Mouse (Mus musculus): Measurements from ENCODE around the gene Metrn.

DNA sequence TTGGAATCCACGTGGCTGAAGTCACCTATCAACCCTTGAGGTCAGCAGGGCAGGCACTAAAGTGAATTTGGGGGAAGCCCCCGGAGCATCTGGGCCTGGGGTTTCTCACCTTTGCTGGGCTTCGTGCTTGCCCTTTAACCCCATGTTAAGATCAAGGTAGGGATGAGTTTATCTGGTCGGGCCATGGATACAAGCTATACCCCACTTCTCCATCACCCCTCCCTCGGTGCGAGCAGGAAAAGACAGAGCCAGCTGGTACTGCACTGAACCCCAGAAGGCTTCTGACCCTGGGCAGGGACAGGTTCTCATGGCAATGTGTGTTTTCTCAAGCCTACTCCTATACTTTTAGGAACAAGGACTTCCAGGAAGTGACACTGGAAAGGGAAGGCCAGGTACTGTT lies 15.6 kb downstream of the Metrn start:
- no peak for TF ChIP-seq POLR2A (IDR thresholded peaks at IDR 0.05; ENCODE audit: insufficient read depth, low read length)
- TF ChIP-seq CTCF (IDR thresholded peaks at IDR 0.05; ENCODE audit: low read depth, low read length), result no peak

Data from ES-Bruce4 (cell line).